Mouse (Mus musculus) heart, postnatal 4 days (tissue): ENCODE results near the gene Slc35a1. TPM values are rescaled to one million over a fixed set of nuclear protein-coding genes. Genes with fewer than 3 reads are reported as not detected.

Experiments
- DNase-seq: peaks from one replicate; pipeline ENCODE4 v3.0.0; 2021
- total RNA-seq, 2 experiments: library from RNA; stranded (reverse); gene quantifications; 2 replicates each; pipeline ENCODE4 v1.2.3; 2021

Slc35a1 gene
- total RNA-seq, 2 experiments from 2014 or later, result 23.3 to 23.5 TPM

GRCm38 (mm10) chr4:34644779-34645178 is 42.5 kb downstream of the Slc35a1 start:
- DNase-seq, result no peak

GRCm38 (mm10) chr4:34640731-34641130 is 46.5 kb downstream of the Slc35a1 start:
- no peak for DNase-seq

DNA sequence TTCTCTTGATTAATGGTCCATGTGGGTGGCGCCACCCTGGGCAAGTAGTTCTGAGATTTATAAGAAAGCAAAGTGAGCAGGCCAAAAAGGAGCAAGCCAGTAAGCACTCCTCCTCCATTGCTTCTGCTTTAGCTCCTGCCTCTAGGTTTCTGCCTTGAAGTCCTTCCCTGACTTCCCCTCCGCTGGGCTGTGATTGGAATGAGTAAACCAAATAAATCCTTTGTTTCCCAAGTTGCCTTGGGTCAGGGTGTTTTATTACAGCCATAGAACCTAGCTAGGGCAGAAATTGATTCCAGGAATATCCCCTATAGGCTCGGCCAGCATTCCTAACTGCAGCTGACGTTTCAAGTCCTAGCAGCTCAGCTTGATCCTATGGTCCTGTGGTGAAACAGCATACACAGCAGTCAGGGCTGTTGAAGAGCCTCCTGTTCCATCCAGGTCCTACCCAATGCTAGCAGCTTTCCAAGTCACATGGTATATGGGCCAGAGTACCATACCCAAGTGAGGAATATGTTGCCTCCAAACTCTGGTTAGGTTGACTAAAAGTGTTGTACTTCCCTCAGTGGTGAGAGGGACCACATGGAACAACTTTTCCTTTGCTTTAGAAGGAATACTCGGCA is 47.4 kb downstream of the Slc35a1 start:
- DNase-seq, result no peak

GRCm38 (mm10) chr4:34637851-34638250 is 49.4 kb downstream of the Slc35a1 start:
- DNase-seq, result no peak

- DNase-seq, result no peak
These were observed 49.9 kb downstream of the Slc35a1 start for GRCm38 (mm10) chr4:34637386-34637785.

GRCm38 (mm10) chr4:34636036-34636435 is 51.2 kb downstream of the Slc35a1 start:
- DNase-seq, result no peak

- no peak for DNase-seq
These were observed 53.1 kb downstream of the Slc35a1 start for GRCm38 (mm10) chr4:34634129-34634528.

DNA sequence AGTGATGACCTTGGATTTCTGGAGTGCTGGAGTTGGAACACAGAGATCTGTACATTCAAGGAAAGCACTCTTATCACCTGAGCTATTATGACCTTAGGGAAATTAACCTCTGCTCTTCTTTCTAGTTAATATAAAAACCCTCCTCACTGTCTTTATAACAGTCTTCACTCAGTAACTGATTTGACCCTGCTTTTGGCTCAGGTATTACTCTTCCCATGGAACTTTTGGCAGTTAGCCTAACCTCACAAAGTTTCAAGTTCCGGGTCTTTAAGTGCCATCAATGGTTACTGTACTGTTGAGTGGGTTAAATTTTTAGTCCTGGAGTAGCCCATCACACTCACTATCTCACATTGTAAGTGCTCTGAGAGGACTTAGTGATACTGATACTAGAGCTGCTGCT is 57.3 kb downstream of the Slc35a1 start:
- no peak for DNase-seq

GRCm38 (mm10) chr4:34626401-34626800 is 60.8 kb downstream of the Slc35a1 start:
- no peak for DNase-seq

DNA sequence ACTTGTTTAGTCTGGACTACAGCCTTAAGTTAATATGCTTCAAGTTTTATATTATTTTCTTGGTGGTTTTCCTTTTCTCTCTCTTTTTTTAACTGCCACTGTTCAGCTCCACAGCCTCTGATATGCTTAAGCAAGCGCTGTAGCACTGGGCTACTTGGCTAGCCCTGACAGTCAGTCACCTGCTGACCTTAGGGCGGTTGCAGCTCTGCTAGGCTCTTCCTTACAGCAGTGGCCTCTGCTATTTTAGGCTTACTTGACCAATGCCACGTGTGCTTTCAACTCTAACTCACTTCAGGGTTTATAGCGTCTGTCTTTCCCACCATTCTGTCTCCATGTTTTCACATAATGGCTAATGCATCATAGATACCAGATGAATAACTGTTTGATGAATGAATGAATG is 61.7 kb downstream of the Slc35a1 start:
- DNase-seq, result no peak

- DNase-seq, result no peak
These were observed 71.1 kb downstream of the Slc35a1 start for GRCm38 (mm10) chr4:34616146-34616545.

- peak; percentile 8 for DNase-seq
These were observed 71.9 kb downstream of the Slc35a1 start for GRCm38 (mm10) chr4:34615303-34615702.

DNA sequence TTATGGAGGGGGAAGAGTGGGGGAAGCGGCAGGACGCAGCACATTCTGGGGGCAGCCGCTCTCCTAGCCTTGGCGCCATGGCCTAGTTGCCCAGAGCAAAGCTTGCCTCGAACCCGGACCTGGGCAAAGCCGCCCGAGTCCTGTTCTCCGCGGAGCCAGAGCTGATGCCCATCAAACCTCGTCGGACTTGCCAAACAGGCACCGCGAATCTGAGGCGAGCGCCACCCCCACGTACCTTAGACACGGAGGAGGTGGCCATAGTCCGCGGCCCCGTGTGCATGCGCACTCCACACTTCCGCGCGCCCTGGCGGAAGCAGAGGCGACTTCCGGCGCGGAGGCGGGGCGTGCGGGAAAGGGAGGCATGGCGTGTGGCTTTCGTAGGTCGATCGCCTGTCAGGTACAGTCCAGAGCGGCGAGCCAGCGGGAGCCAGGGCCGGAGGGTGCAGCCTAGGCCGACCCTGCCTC is 72.6 kb downstream of the Slc35a1 start, which contains the start of the genes Orc3 and Rars2:
Orc3 (minus strand) TSS at position 315 of the 465 bp plus-strand sequence.
Rars2 (plus strand) TSS at position 328 of the 465 bp plus-strand sequence.
- DNase-seq, result peak; percentile 92

- DNase-seq, result peak; percentile 18
These were observed 73.6 kb downstream of the Slc35a1 start for GRCm38 (mm10) chr4:34613571-34614145.

Other genes with a start within 250 kb of the Slc35a1 start
- gene Akirin2, start 136.5 kb downstream of the Slc35a1 start, total RNA-seq, result 10 to 100 TPM; 62.5 to 64.4 TPM
- gene Orc3, start 72.5 kb downstream of the Slc35a1 start, total RNA-seq, result 10 to 100 TPM; 47.8 to 52.3 TPM
- 10 to 100 TPM; 30.1 to 33.6 TPM for gene Rars2, start 72.5 kb downstream of the Slc35a1 start, total RNA-seq
- under 1 TPM; 0.29 to 0.54 TPM for gene Cfap206, start 42.8 kb upstream of the Slc35a1 start, total RNA-seq
- gene Gm136, start 68.8 kb upstream of the Slc35a1 start, total RNA-seq, result not detected
- 10 to 100 TPM; 35.5 to 38.4 TPM for gene Smim8, start 91.0 kb upstream of the Slc35a1 start, total RNA-seq
- 10 to 100 TPM; 23.4 to 24.6 TPM for gene Zfp292, start 195.5 kb upstream of the Slc35a1 start, total RNA-seq
- gene Cga, start 206.3 kb upstream of the Slc35a1 start, total RNA-seq, result not detected